Mouse (Mus musculus) neural tube, embryonic 15.5 days (tissue): ENCODE results near the gene Ankle1. TPM values are rescaled to one million over a fixed set of nuclear protein-coding genes. Genes with fewer than 3 reads are reported as not detected.

ENCODE experiments used
- ATAC-seq: fragments of 200-750 bp; cut with Nextera tagmentation; 2 replicates; pipeline ENCODE4 v1.8.0; 2017; ENCODE audit warnings: mild to moderate bottlenecking, moderate TSS enrichment, moderate library complexity; ENCODE audit not compliant: low FRiP score
- H3K27ac ChIP-seq: fragments of 300-500 bp; sonication (generic); replicated peaks from 2 replicates; pipeline ENCODE4 v1.5.1; 2015; ENCODE audit warnings: mild to moderate bottlenecking, inconsistent platforms
- H3K27me3 ChIP-seq: fragments of 300-500 bp; sonication (generic); replicated peaks from 2 replicates; pipeline ENCODE4 v1.6.1; 2015; ENCODE audit warnings: inconsistent platforms
- H3K36me3 ChIP-seq: fragments of 300-500 bp; sonication (generic); 2 replicates; pipeline ENCODE4 v1.6.1; 2015; ENCODE audit warnings: inconsistent platforms
- H3K4me1 ChIP-seq: fragments of 300-500 bp; sonication (generic); 2 replicates; pipeline ENCODE4 v1.6.1; 2015; ENCODE audit warnings: inconsistent platforms
- H3K4me2 ChIP-seq: fragments of 300-500 bp; sonication (generic); 2 replicates; pipeline ENCODE4 v1.6.1; 2015; ENCODE audit warnings: inconsistent platforms, mild to moderate bottlenecking, moderate library complexity
- H3K4me3 ChIP-seq: fragments of 300-500 bp; sonication (generic); replicated peaks from 2 replicates; pipeline ENCODE4 v1.5.1; 2015; ENCODE audit warnings: mild to moderate bottlenecking, inconsistent platforms
- H3K9ac ChIP-seq: fragments of 300-500 bp; sonication (generic); replicated peaks from 2 replicates; pipeline ENCODE4 v1.6.1; 2015; ENCODE audit warnings: mild to moderate bottlenecking, inconsistent platforms
- H3K9me3 ChIP-seq: fragments of 300-500 bp; sonication (generic); replicated peaks from 2 replicates; pipeline ENCODE4 v1.6.1; 2016; ENCODE audit warnings: inconsistent platforms
- WGBS: fragments of 180-500 bp; shearing (Covaris S2); methylation state at CpG from one replicate; pipeline ENCODE4 v1.1.7; 2015; ENCODE audit warnings: mixed read lengths; 5-methylcytosine and 5-hydroxymethylcytosine counted together
- polyA plus RNA-seq: library from polyadenylated mRNA; unstranded; fragments of >200 nt; fragmentation: Nextera tagmentation; extraction: Ambion mirVana; gene quantifications from 2 replicates; pipeline ENCODE4 v1.2.1, GENCODE M21; 2015

Gene Ankle1
- polyA plus RNA-seq, 1 experiment from 2014 or later: 7.0 TPM

GRCm38 (mm10) chr8:71437041-71437440 is 31.2 kb downstream of the Ankle1 start:
- Histone ChIP-seq H3K9me3 (no peaks in the 10 kb centered on the region), H3K36me3 (no peaks in the 10 kb centered on the region), H3K9ac (no peak overlapping the region), H3K4me2 (no peak overlapping the region), H3K4me1 (no peaks in the 10 kb centered on the region), H3K4me3 (no peak overlapping the region), H3K27ac (no peak overlapping the region), H3K27me3 (peaks cover 3% of the 10 kb centered on the region; the same call in 1 of the 2 replicates)
- no peak for ATAC-seq
- WGBS: 57% methylated on average over 3 of the region's 3 CpGs

- no peak overlapping the region for H3K4me2 ChIP-seq
- H3K9me3 ChIP-seq: no peaks in the 10 kb centered on the region
- no peak overlapping the region for H3K27ac ChIP-seq
- H3K4me1 ChIP-seq: no peaks in the 10 kb centered on the region
- H3K36me3 ChIP-seq: no peaks in the 10 kb centered on the region
- no peak overlapping the region for H3K4me3 ChIP-seq
- under 1% methylated on average over 7 of the region's 7 CpGs for WGBS
- H3K9ac ChIP-seq: no peak overlapping the region
- peak; percentile 57; the same call in 1 of the 2 replicates for ATAC-seq
- peaks cover 11% of the 10 kb centered on the region; the same call in 1 of the 2 replicates for H3K27me3 ChIP-seq
These were observed 35.6 kb downstream of the Ankle1 start for GRCm38 (mm10) chr8:71441404-71441803.

- no peak for ATAC-seq
- Histone ChIP-seq H3K4me3 (no peak overlapping the region), H3K4me1 (no peaks in the 10 kb centered on the region), H3K4me2 (no peak overlapping the region), H3K27ac (no peak overlapping the region), H3K9me3 (no peaks in the 10 kb centered on the region), H3K27me3 (peaks cover 11% of the 10 kb centered on the region; the same call in 1 of the 2 replicates), H3K9ac (no peak overlapping the region), H3K36me3 (no peaks in the 10 kb centered on the region)
- WGBS: 87% methylated on average over 7 of the region's 7 CpGs
These were observed 39.3 kb downstream of the Ankle1 start for GRCm38 (mm10) chr8:71445096-71445495.

DNA sequence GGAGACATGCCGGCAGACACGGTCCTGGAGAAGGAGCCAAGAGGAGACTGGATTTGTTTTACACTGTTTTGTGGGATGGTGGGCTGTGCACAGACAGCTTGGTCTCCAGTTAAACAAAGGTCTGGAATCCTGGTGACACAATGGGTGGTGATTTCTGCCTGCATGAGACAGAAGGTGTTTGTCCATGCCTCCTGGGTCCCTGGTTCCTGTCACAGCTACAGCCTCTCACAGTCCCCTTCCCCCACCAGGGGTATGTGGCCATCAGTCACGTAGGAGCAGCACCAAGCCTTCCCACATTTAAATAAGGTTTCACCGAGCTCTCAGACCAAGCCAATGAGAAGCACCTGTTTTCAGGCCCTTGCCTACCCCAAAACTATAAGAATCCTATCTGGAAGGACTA is 45.5 kb downstream of the Ankle1 start:
- no peaks in the 10 kb centered on the region for H3K9me3 ChIP-seq

DNA sequence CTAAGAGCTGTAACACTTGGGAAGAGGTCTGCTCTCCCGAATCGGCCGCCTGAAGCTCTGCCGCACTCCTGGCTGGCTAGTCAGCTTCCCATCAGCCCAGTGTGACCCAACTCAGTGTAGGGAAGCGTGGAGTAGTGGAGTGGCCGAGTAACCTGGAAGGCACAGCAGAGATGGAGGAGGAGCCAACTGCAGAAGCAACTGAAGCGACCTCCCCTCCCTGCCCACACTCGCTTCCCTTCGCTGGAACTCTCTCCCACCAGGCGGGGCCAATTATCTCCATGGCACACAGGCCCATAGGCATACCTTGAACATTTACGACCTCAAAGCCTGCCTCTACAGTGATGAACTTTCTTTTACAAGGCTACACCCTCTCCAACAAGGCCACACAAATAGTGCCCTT is 46.0 kb downstream of the Ankle1 start:
- WGBS: 45% methylated on average over 11 of the region's 11 CpGs
- Histone ChIP-seq H3K9ac (no peak overlapping the region), H3K4me3 (no peak overlapping the region), H3K27me3 (no peaks in the 10 kb centered on the region), H3K9me3 (no peaks in the 10 kb centered on the region), H3K4me2 (no peak overlapping the region), H3K27ac (no peak overlapping the region), H3K4me1 (no peaks in the 10 kb centered on the region), H3K36me3 (peaks cover 3% of the 10 kb centered on the region)
- ATAC-seq: no peak

More for the DNA sequence above, 45.5 kb downstream of the Ankle1 start:
- Histone ChIP-seq H3K27ac (no peak overlapping the region), H3K9ac (no peak overlapping the region), H3K27me3 (no peaks in the 10 kb centered on the region), H3K4me1 (no peaks in the 10 kb centered on the region), H3K4me3 (no peak overlapping the region), H3K4me2 (no peak overlapping the region), H3K36me3 (no peaks in the 10 kb centered on the region)
- 69% methylated on average over 4 of the region's 4 CpGs for WGBS
- ATAC-seq: no peak

GRCm38 (mm10) chr8:71452669-71453068 is 46.9 kb downstream of the Ankle1 start:
- no peak overlapping the region for H3K27ac ChIP-seq
- H3K27me3 ChIP-seq: no peaks in the 10 kb centered on the region
- H3K4me1 ChIP-seq: no peaks in the 10 kb centered on the region
- ATAC-seq: no peak
- 85% methylated on average over 2 of the region's 2 CpGs for WGBS
- peaks cover 12% of the 10 kb centered on the region for H3K36me3 ChIP-seq
- no peaks in the 10 kb centered on the region for H3K9me3 ChIP-seq
- no peak overlapping the region for H3K4me2 ChIP-seq
- no peak overlapping the region for H3K9ac ChIP-seq
- no peak overlapping the region for H3K4me3 ChIP-seq

- Histone ChIP-seq H3K4me3 (no peak overlapping the region), H3K4me2 (no peak overlapping the region), H3K36me3 (peaks cover 32% of the 10 kb centered on the region), H3K27ac (no peak overlapping the region), H3K9me3 (no peaks in the 10 kb centered on the region), H3K4me1 (peaks cover 12% of the 10 kb centered on the region; the same call in 1 of the 2 replicates), H3K27me3 (no peaks in the 10 kb centered on the region), H3K9ac (no peak overlapping the region)
- no peak for ATAC-seq
- WGBS: 76% methylated on average over 8 of the region's 8 CpGs
These were observed 48.9 kb downstream of the Ankle1 start for GRCm38 (mm10) chr8:71454668-71455067.

GRCm38 (mm10) chr8:71456906-71457305 is 51.1 kb downstream of the Ankle1 start:
- no peak overlapping the region for H3K27ac ChIP-seq
- H3K4me3 ChIP-seq: no peak overlapping the region
- no peak overlapping the region for H3K4me2 ChIP-seq
- peaks cover 46% of the 10 kb centered on the region for H3K36me3 ChIP-seq
- H3K9me3 ChIP-seq: no peaks in the 10 kb centered on the region
- no peak overlapping the region for H3K9ac ChIP-seq
- WGBS: 49% methylated on average over 22 of the region's 22 CpGs
- no peaks in the 10 kb centered on the region for H3K27me3 ChIP-seq
- ATAC-seq: no peak
- peaks cover 31% of the 10 kb centered on the region for H3K4me1 ChIP-seq

- H3K9me3 ChIP-seq: no peaks in the 10 kb centered on the region
- H3K27ac ChIP-seq: no peak overlapping the region
- H3K36me3 ChIP-seq: peaks cover 46% of the 10 kb centered on the region
- H3K4me2 ChIP-seq: no peak overlapping the region
- no peak for ATAC-seq
- no peak overlapping the region for H3K4me3 ChIP-seq
- no peak overlapping the region for H3K9ac ChIP-seq
- no peaks in the 10 kb centered on the region for H3K27me3 ChIP-seq
- peaks cover 40% of the 10 kb centered on the region for H3K4me1 ChIP-seq
- 85% methylated on average over 20 of the region's 20 CpGs for WGBS
These were observed 52.0 kb downstream of the Ankle1 start for GRCm38 (mm10) chr8:71457659-71458270.

Other genes with a start within 250 kb of the Ankle1 start
- gene Myo9b, start 133.3 kb upstream of the Ankle1 start, polyA plus RNA-seq: 14.9 and 16.0 TPM in 2 replicates
- gene Haus8, start 133.1 kb upstream of the Ankle1 start, polyA plus RNA-seq: 68.5 and 72.0 TPM in 2 replicates
- gene Use1, start 39.2 kb upstream of the Ankle1 start, polyA plus RNA-seq: 121 and 122 TPM in 2 replicates
- 5.6 and 9.2 TPM in 2 replicates for gene Ocel1, start 34.7 kb upstream of the Ankle1 start, polyA plus RNA-seq
- 28.6 and 34.9 TPM in 2 replicates for gene Nr2f6, start 24.1 kb upstream of the Ankle1 start, polyA plus RNA-seq
- 7.0 and 9.8 TPM in 2 replicates for gene Ushbp1, start 10.2 kb upstream of the Ankle1 start, polyA plus RNA-seq
- 96.0 and 96.1 TPM in 2 replicates for gene Babam1, start 9.1 kb upstream of the Ankle1 start, polyA plus RNA-seq
- 160 and 192 TPM in 2 replicates for gene Abhd8, start 57.6 kb downstream of the Ankle1 start, polyA plus RNA-seq
- 181 and 182 TPM in 2 replicates for gene Mrpl34, start 58.9 kb downstream of the Ankle1 start, polyA plus RNA-seq
- gene Dda1, start 63.2 kb downstream of the Ankle1 start, polyA plus RNA-seq: 223 and 252 TPM in 2 replicates
- gene Ano8, start 80.0 kb downstream of the Ankle1 start, polyA plus RNA-seq: 5.7 and 6.8 TPM in 2 replicates
- gene Gtpbp3, start 82.1 kb downstream of the Ankle1 start, polyA plus RNA-seq: 15.4 and 17.1 TPM in 2 replicates
- 9.5 and 21.1 TPM in 2 replicates for gene Plvap, start 105.7 kb downstream of the Ankle1 start, polyA plus RNA-seq
- gene Ccdc194, start 119.7 kb downstream of the Ankle1 start, polyA plus RNA-seq: 0.13 TPM in 2 replicates
- gene Bst2, start 131.4 kb downstream of the Ankle1 start, polyA plus RNA-seq: 16.1 and 35.7 TPM in 2 replicates
- 71.3 and 72.0 TPM in 2 replicates for gene Mvb12a, start 136.9 kb downstream of the Ankle1 start, polyA plus RNA-seq
- 0.15 and 0.95 TPM in 2 replicates for gene Tmem221, start 152.9 kb downstream of the Ankle1 start, polyA plus RNA-seq
- gene Nxnl1, start 160.6 kb downstream of the Ankle1 start, polyA plus RNA-seq: 0.15 TPM in 1 of 2 replicates, not detected in the other
- gene Slc27a1, start 162.9 kb downstream of the Ankle1 start, polyA plus RNA-seq: 83.0 and 85.9 TPM in 2 replicates
- gene Pgls, start 186.2 kb downstream of the Ankle1 start, polyA plus RNA-seq: 223 and 232 TPM in 2 replicates
- gene Fam129c, start 191.6 kb downstream of the Ankle1 start, polyA plus RNA-seq: 8.4 and 10.2 TPM in 2 replicates
- 73.4 and 76.9 TPM in 2 replicates for gene Colgalt1, start 205.0 kb downstream of the Ankle1 start, polyA plus RNA-seq